Mouse (Mus musculus): ENCODE data around the gene 1700010I14Rik. TPM values are rescaled to one million over a fixed set of nuclear protein-coding genes. Genes with fewer than 3 reads are reported as not detected.

1700010I14Rik gene
- polyA plus RNA-seq (2015; fragmentation: Nextera tagmentation; extraction: Ambion mirVana): 0.79 and 0.82 TPM in 2 replicates

GRCm38 (mm10) chr17:8988119-8988807 is at the start of gene 1700010I14Rik:
Gene 1700010I14Rik (plus strand): TSS chr17:8988333.

